Mouse (Mus musculus) c-Kit-positive CD71-negative TER-119-negative erythroid progenitor cells, embryonic 14.5 days (primary cell): ENCODE measurements around the gene Sgk1.

ENCODE experiments used
- DNase-seq: peaks from one replicate; pipeline ENCODE4 v3.0.0-alpha.2; 2013; ENCODE audit warnings: low read depth

Sgk1 gene

GRCm38 (mm10) chr10:21974801-21975200, 92.8 kb downstream of the Sgk1 start:
- no peak for DNase-seq

- no peak for DNase-seq
Measured at GRCm38 (mm10) chr10:21975384-21975783, 93.4 kb downstream of the Sgk1 start.

GRCm38 (mm10) chr10:21976253-21976652, 94.3 kb downstream of the Sgk1 start:
- peak; percentile 38 for DNase-seq

GRCm38 (mm10) chr10:21978421-21978820, 96.4 kb downstream of the Sgk1 start:
- no peak for DNase-seq

GRCm38 (mm10) chr10:21979286-21979965, 97.4 kb downstream of the Sgk1 start:
- no peak for DNase-seq

GRCm38 (mm10) chr10:21980780-21981435, 98.9 kb downstream of the Sgk1 start:
- no peak for DNase-seq

GRCm38 (mm10) chr10:21982303-21982702, 100.3 kb downstream of the Sgk1 start:
- DNase-seq, result no peak

GRCm38 (mm10) chr10:21988489-21988888, 106.5 kb downstream of the Sgk1 start:
- DNase-seq, result no peak

- DNase-seq, result peak; percentile 26
Measured at GRCm38 (mm10) chr10:21991351-21991840, 109.4 kb downstream of the Sgk1 start.

GRCm38 (mm10) chr10:21991986-21992833, 110.2 kb downstream of the Sgk1 start:
- peak; percentile 17 for DNase-seq

GRCm38 (mm10) chr10:21992834-21993514, 111.0 kb downstream of the Sgk1 start:
- peak; percentile 31 for DNase-seq

- DNase-seq, result peak; percentile 10
Measured at GRCm38 (mm10) chr10:21993515-21994373, 111.8 kb downstream of the Sgk1 start.

- DNase-seq, result peak; percentile 83
Measured at GRCm38 (mm10) chr10:21994431-21994914, 112.5 kb downstream of the Sgk1 start.

GRCm38 (mm10) chr10:21995221-21995620, 113.2 kb downstream of the Sgk1 start:
- peak; percentile 76 for DNase-seq

GRCm38 (mm10) chr10:21995661-21996308, 113.8 kb downstream of the Sgk1 start:
- peak; percentile 63 for DNase-seq

- no peak for DNase-seq
Measured at GRCm38 (mm10) chr10:21996660-21997447, 114.9 kb downstream of the Sgk1 start.

GRCm38 (mm10) chr10:21997550-21998204, 115.7 kb downstream of the Sgk1 start:
- no peak for DNase-seq

GRCm38 (mm10) chr10:21998503-21999180, 116.7 kb downstream of the Sgk1 start:
- DNase-seq, result no peak
